Mouse (Mus musculus) bone marrow, adult 2 months (tissue): Measurements from ENCODE around the gene Nap1l4.

Source experiments
- CTCF ChIP-seq: fragments of 200-500 bp; IDR thresholded peaks from 2 replicates; pipeline ENCODE4 v1.5.1; 2011; ENCODE audit warnings: low read length, control low read depth; ENCODE audit not compliant: control insufficient read depth, insufficient read depth
- POLR2A ChIP-seq: fragments of 200-500 bp; IDR thresholded peaks from 2 replicates; pipeline ENCODE4 v1.6.1; 2011; ENCODE audit warnings: low read depth, mild to moderate bottlenecking, control low read depth, low read length, borderline replicate concordance; ENCODE audit not compliant: control insufficient read depth

GRCm38 (mm10) chr7:143510593-143511334 is 38.1 kb downstream of the Nap1l4 start:
- TF ChIP-seq CTCF (peak; percentile 25; the same call in 1 of the 2 replicates), POLR2A (no peak)
